Mouse (Mus musculus) forebrain, embryonic 14.5 days (tissue): Measurements from ENCODE around the gene Bcs1l. TPM values are rescaled to one million over a fixed set of nuclear protein-coding genes. Genes with fewer than 3 reads are reported as not detected.

Experiments
- ATAC-seq: fragments of 200-750 bp; cut with Nextera tagmentation; 2 replicates; pipeline ENCODE4 v1.8.0; 2017; ENCODE audit warnings: mild to moderate bottlenecking, moderate library complexity
- DNase-seq: peaks from one replicate; pipeline ENCODE4 v3.0.0-alpha.2; 2015; ENCODE audit warnings: low spot score
- H3K27ac ChIP-seq: fragments of 300-500 bp; sonication (generic); 2 replicates; pipeline ENCODE4 v1.5.1; 2014; ENCODE audit warnings: low read depth, mild to moderate bottlenecking, control low read depth, low read length, moderate library complexity
- H3K27me3 ChIP-seq: fragments of 300-500 bp; sonication (generic); replicated peaks from 2 replicates; pipeline ENCODE4 v1.6.1; 2014; ENCODE audit warnings: low read length, control low read depth, mixed read lengths; ENCODE audit not compliant: control insufficient read depth, insufficient read depth
- H3K36me3 ChIP-seq: fragments of 300-500 bp; sonication (generic); 2 replicates; pipeline ENCODE4 v1.6.1; 2014; ENCODE audit warnings: low read length, control low read depth; ENCODE audit not compliant: control insufficient read depth, insufficient read depth
- H3K4me1 ChIP-seq: fragments of 300-500 bp; sonication (generic); 2 replicates; pipeline ENCODE4 v1.6.1; 2014; ENCODE audit warnings: antibody characterized with exemption, low read length, control low read depth; ENCODE audit not compliant: control insufficient read depth, insufficient read depth
- H3K4me2 ChIP-seq: fragments of 300-500 bp; sonication (generic); 2 replicates; pipeline ENCODE4 v1.6.1; 2014; ENCODE audit warnings: mild to moderate bottlenecking, control low read depth, low read length
- H3K4me3 ChIP-seq: fragments of 300-500 bp; sonication (generic); 2 replicates; pipeline ENCODE4 v1.5.1; 2014; ENCODE audit warnings: low read depth, low read length, control low read depth
- H3K9ac ChIP-seq: fragments of 300-500 bp; sonication (generic); 2 replicates; pipeline ENCODE4 v1.6.1; 2014; ENCODE audit warnings: mild to moderate bottlenecking, low read length, control low read depth, moderate library complexity
- H3K9me3 ChIP-seq: fragments of 300-500 bp; sonication (generic); replicated peaks from 2 replicates; pipeline ENCODE4 v1.6.1; 2016; ENCODE audit warnings: low read length, control low read depth, mixed read lengths; ENCODE audit not compliant: control insufficient read depth
- WGBS: fragments of 180-500 bp; shearing (Covaris S2); extraction: QIAGEN DNeasy Blood & Tissue Kit; methylation state at CpG from one replicate; pipeline ENCODE4 v1.1.7; 2014; 5-methylcytosine and 5-hydroxymethylcytosine counted together
- polyA plus RNA-seq: library from polyadenylated mRNA; unstranded; fragments of >200 nt; fragmentation: Nextera tagmentation; extraction: Ambion mirVana; gene quantifications from 2 replicates; pipeline ENCODE4 v1.2.1, GENCODE M21; 2014

Bcs1l gene
- polyA plus RNA-seq, 1 experiment from 2014 or later = 26.0 TPM

GRCm38 (mm10) chr1:74584616-74585398, 3.3 kb upstream of the Bcs1l start:
- H3K27ac ChIP-seq = no peak overlapping the region
- WGBS = 94% methylated on average over 3 of the region's 3 CpGs
- DNase-seq = no peak
- no peak overlapping the region for H3K9ac ChIP-seq
- H3K4me3 ChIP-seq = no peak overlapping the region
- no peaks in the 10 kb centered on the region for H3K9me3 ChIP-seq
- H3K27me3 ChIP-seq = no peaks in the 10 kb centered on the region
- H3K36me3 ChIP-seq = peaks cover 17% of the 10 kb centered on the region
- H3K4me2 ChIP-seq = no peak overlapping the region
- peaks cover 10% of the 10 kb centered on the region; the same call in 1 of the 2 replicates for H3K4me1 ChIP-seq
- ATAC-seq = no peak

GRCm38 (mm10) chr1:74587233-74587772, 786 bp upstream of the Bcs1l start:
- ATAC-seq = no peak; the same call in 1 of the 2 replicates
- peaks cover 10% of the 10 kb centered on the region; the same call in 1 of the 2 replicates for H3K4me1 ChIP-seq
- under 1% methylated on average over 24 of the region's 24 CpGs for WGBS

DNA sequence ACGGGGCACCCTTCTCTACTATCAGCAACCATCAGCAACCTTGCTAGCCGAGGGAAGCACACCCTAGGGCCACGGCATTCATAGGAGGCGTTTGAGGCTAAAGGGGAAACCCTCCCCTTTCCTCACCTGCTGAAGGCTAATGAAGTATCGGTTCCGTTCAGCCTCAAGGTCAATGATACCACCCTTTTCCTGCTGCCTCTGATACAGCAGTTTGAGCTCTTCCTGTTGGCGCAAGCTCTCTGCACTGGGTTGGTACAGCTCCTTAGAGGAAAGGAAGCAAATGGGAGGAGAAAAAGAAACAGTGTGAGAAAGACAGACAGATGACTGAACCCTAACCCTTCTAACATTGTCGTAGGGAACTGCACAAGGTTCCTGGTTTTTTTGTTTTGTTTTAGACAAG, 6.3 kb downstream of the Bcs1l start:
- Histone ChIP-seq H3K4me1 (no peaks in the 10 kb centered on the region), H3K27me3 (no peaks in the 10 kb centered on the region), H3K9ac (no peak overlapping the region), H3K36me3 (peaks cover 83% of the 10 kb centered on the region), H3K9me3 (no peaks in the 10 kb centered on the region), H3K27ac (no peak overlapping the region), H3K4me2 (no peak overlapping the region), H3K4me3 (no peak overlapping the region)
- ATAC-seq (no peak), DNase-seq (no peak)
- 92% methylated on average over 8 of the region's 8 CpGs for WGBS

More at GRCm38 (mm10) chr1:74587233-74587772, 786 bp upstream of the Bcs1l start:
- H3K9me3 ChIP-seq = no peaks in the 10 kb centered on the region
- peak overlapping the region; percentile 70 for H3K4me3 ChIP-seq
- peak overlapping the region; percentile 91 for H3K9ac ChIP-seq
- peak overlapping the region; percentile 89 for H3K27ac ChIP-seq
- no peak for DNase-seq
- peaks cover 35% of the 10 kb centered on the region for H3K36me3 ChIP-seq
- H3K27me3 ChIP-seq = no peaks in the 10 kb centered on the region
- peak overlapping the region; percentile 88 for H3K4me2 ChIP-seq

- peak overlapping the region; percentile 44; the same call in 1 of the 2 replicates for H3K27ac ChIP-seq
- ATAC-seq = peak; percentile 77
- no peaks in the 10 kb centered on the region for H3K9me3 ChIP-seq
- peak overlapping the region; percentile 82 for H3K4me2 ChIP-seq
- DNase-seq = no peak
- no peaks in the 10 kb centered on the region for H3K27me3 ChIP-seq
- H3K4me1 ChIP-seq = peaks cover 7% of the 10 kb centered on the region
- WGBS = 9% methylated on average over 26 of the region's 26 CpGs
- H3K9ac ChIP-seq = peak overlapping the region; percentile 80
- peaks cover 35% of the 10 kb centered on the region for H3K36me3 ChIP-seq
- peak overlapping the region; percentile 57 for H3K4me3 ChIP-seq
These were observed 12.6 kb downstream of the Bcs1l start for GRCm38 (mm10) chr1:74600501-74601266.

DNA sequence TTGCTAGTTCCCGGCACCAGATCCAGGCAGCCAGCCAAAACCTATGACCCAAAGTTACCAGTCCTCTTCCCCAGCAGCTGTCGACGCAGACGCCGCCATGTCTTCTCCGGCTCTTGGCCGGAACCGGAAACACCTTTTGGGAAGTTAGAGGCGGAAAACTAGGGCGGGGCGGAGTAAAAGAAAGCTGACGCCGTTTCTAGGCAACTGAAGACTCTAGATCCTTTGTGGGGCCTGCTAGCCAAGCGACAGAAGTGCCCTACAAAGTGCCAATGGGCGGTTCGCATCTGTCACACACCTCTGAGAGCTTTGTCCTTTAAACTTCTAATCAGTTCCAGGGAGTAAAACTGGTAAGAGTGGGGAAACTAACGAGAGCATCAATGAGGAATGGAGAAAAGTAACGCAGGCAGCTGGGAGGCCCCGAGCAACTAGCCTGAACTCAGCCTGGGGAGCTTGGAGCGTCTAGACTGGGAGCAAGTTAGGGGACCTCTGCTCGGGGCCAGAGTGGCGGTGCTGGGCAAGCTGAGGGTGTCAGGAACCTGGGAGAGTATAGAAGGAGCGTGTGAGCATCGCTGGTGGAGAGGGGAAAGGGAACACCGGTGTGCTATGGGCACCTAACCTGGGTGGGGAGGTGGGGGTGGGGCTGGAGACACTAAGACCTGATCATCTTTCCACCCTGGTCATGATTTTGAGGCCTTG, 13.3 kb downstream of the Bcs1l start, which contains the start of the genes Rnf25 and Stk36:
Rnf25 (minus strand) TSS at position 131 of the 696 bp plus-strand sequence.
Stk36 (plus strand) TSS at position 179 of the 696 bp plus-strand sequence.
- WGBS = 10% methylated on average over 25 of the region's 25 CpGs
- H3K9ac ChIP-seq = peak within 1 kb of the TSS; percentile 80
- no peaks in the 10 kb centered on the region for H3K9me3 ChIP-seq
- peak within 1 kb of the TSS; percentile 82 for H3K4me2 ChIP-seq
- H3K36me3 ChIP-seq = peaks cover 33% of the 10 kb centered on the region
- H3K27me3 ChIP-seq = no peaks in the 10 kb centered on the region
- ATAC-seq (peak; percentile 94), DNase-seq (peak; percentile 97)
- peak within 1 kb of the TSS; percentile 68 for H3K27ac ChIP-seq
- H3K4me3 ChIP-seq = peak within 1 kb of the TSS; percentile 57
- peaks cover 7% of the 10 kb centered on the region for H3K4me1 ChIP-seq

DNA sequence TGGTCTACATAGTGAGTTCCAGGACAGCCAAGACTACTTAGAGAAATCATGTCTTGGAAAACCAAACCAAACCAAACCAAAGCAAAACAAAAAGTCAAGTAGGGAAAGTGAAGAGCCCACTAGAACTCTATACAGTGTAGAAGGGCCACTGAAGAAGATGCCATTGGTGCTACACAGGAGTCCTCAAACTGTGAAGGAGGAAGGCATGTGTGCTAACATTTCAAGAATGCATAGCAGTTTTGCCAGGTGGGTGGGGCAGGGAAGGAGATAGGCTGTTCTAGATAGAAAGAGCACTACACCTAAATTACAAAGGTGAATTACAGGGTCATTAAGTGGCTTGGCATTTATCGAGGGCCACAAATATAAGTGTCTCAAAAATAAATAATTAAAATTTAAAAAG, 36.1 kb downstream of the Bcs1l start:
- ATAC-seq (no peak), DNase-seq (no peak)
- WGBS = 97% methylated on average over 1 of the region's 1 CpGs
- Histone ChIP-seq H3K4me3 (no peak overlapping the region), H3K4me1 (no peaks in the 10 kb centered on the region), H3K27me3 (no peaks in the 10 kb centered on the region), H3K9ac (no peak overlapping the region), H3K36me3 (peaks cover 59% of the 10 kb centered on the region), H3K4me2 (no peak overlapping the region), H3K27ac (no peak overlapping the region), H3K9me3 (no peaks in the 10 kb centered on the region)

DNA sequence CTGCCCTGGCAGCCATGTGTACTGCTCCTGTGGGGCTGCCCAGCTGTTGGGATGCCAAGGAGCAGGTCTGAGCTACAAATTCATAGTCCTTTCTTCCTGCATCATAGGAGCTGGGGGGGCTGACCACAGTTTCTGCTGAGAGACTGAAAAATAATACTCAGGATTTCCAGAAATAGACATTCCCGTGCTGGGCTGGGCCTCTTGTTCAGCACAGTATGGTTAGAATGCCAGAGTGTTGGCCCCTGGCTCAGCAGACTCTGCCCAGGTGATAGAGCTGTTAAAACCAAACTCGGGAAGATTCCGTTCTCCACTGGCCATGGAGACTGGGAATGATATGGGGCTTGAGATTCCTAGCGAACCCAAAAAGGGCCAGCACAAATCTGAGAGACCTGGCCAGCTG, 38.0 kb downstream of the Bcs1l start:
- Histone ChIP-seq H3K9ac (no peak overlapping the region), H3K4me2 (no peak overlapping the region), H3K36me3 (peaks cover 62% of the 10 kb centered on the region), H3K27ac (no peak overlapping the region), H3K9me3 (no peaks in the 10 kb centered on the region), H3K4me3 (no peak overlapping the region), H3K27me3 (no peaks in the 10 kb centered on the region), H3K4me1 (no peaks in the 10 kb centered on the region)
- no peak for DNase-seq
- WGBS = 88% methylated on average over 4 of the region's 4 CpGs
- no peak for ATAC-seq

DNA sequence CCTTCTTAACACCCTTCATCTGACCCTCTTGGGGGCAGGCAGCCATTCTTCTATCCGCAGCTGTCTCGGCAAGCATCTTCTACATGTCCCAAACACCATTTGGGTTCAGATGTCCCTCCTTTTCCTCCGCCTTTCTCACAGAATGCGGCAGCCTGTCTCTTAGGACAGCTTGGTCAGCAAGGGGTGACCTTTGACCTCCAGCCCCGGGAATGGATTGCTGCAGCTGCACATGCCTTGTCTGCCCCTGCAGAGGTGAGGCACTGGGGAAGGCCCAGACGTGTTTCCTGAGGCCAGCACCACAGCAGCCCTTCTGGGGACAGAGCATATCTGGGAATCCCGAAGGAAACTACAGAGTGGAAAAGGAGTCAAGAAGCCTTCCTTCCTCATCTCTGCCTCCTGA, 39.9 kb downstream of the Bcs1l start:
- Histone ChIP-seq H3K27me3 (no peaks in the 10 kb centered on the region), H3K9me3 (no peaks in the 10 kb centered on the region), H3K9ac (no peak overlapping the region), H3K4me1 (no peaks in the 10 kb centered on the region), H3K4me3 (no peak overlapping the region), H3K4me2 (no peak overlapping the region), H3K36me3 (peaks cover 52% of the 10 kb centered on the region), H3K27ac (no peak overlapping the region)
- ATAC-seq (no peak), DNase-seq (no peak)
- 55% methylated on average over 7 of the region's 7 CpGs for WGBS
